Mouse (Mus musculus): Measurements from ENCODE around the gene Tbcb. TPM values are rescaled to one million over a fixed set of nuclear protein-coding genes. Genes with fewer than 3 reads are reported as not detected.
A peak's percentile ranks its signal among the peaks of the same experiment; 100 is the strongest.
"Not testable (repeated sequence)": the region's sequence is repeated elsewhere in the genome, so short reads cannot be mapped to it uniquely, and the experiment has no call there.

The Tbcb gene
- polyA plus RNA-seq, 1 experiment from 2014 or later = 214 TPM

DNA sequence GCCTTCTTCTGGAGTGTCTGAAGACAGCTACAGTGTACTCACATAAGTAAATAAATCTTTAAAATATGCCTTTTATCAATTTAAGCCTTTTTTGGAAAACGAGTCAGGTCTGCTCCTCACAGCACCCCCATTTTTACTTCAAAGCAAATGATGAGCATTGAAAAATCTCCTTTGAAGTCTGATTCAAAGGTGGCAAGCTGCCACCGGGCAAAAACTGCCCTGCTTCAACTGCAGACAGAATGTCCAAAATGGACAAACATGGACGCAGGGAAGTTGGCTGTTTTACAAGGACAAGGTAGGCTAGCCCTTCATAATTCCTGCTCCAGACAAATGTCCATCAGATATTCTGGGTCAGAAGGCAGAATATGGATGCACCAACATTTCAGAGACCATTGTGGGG lies 10.6 kb downstream of the Tbcb start:
- no peaks in the 10 kb centered on the region for H3K9me3 ChIP-seq
- peaks cover 10% of the 10 kb centered on the region for H3K4me1 ChIP-seq
- no peaks in the 10 kb centered on the region for H3K27me3 ChIP-seq
- WGBS = 75% methylated on average over 3 of the region's 3 CpGs
- no peak overlapping the region for H3K9ac ChIP-seq
- no peak overlapping the region for H3K27ac ChIP-seq
- no peak for ATAC-seq (ENCODE audit: insufficient number of reproducible peaks, insufficient read depth, low FRiP score, low TSS enrichment, low read depth)
- H3K36me3 ChIP-seq = peaks cover 36% of the 10 kb centered on the region
- no peak overlapping the region for H3K4me3 ChIP-seq
- no peak overlapping the region for H3K4me2 ChIP-seq

DNA sequence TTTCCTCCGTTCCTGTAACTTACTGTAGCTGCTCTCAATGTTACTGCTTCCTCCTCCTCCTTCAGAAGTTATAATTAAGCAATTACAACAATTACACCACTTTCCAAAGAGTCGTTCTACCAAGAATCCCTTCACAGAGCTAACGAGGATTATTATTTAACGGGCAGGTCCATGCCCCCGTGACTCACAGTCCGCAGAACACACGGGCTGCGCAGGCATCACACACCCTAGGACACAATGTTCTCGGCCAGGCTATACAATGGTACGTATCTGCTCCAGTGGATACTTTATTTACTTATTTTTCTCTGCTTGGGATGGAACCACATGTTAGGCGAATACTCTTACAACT lies 12.1 kb downstream of the Tbcb start:
- Histone ChIP-seq H3K9me3 (no peaks in the 10 kb centered on the region), H3K4me2 (peak overlapping the region; percentile 68), H3K4me1 (peaks cover 10% of the 10 kb centered on the region), H3K27ac (0 out of 2 replicates have a peak overlapping the region, but pooled peaks have one; percentile 77), H3K9ac (peak overlapping the region; percentile 63), H3K27me3 (no peaks in the 10 kb centered on the region), H3K4me3 (peak overlapping the region; percentile 47), H3K36me3 (peaks cover 22% of the 10 kb centered on the region)
- 19% methylated on average over 11 of the region's 11 CpGs for WGBS
- ATAC-seq (ENCODE audit: insufficient number of reproducible peaks, insufficient read depth, low FRiP score, low TSS enrichment, low read depth) = no peak

DNA sequence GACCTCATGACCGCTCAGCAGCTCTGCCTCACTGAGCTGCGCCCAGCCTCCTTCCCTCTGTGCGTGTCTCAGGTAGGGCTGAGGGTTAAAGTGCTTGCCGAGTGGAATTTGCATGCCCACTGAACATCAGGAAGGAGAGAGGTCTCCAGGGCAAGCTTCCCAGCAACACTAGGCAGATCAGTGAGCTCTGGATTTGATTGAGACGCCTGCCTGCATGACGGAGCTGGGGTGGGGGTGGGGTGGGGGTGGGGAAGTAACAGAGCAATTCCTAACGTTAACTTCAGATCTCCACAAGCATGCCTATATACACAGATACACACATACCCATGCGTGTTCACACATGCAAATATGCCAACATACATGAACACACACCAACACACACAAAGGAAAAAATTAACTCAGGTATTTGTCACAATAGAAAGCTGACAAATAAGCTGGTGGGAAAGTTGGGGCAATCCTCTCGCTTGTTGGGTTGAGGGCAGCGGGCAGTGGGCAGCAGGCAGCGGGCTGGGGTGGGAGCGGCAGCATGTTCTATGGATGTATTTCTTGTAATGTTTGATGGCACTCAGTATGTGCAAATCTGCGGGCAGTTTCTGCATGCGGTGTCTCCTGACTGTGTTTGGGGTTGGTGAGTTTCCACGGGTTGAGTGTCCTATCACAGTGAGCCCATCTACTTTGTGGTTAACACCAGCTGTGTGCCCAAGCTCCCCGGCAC lies 12.6 kb downstream of the Tbcb start:
- Histone ChIP-seq H3K4me2 (peak overlapping the region; percentile 68), H3K27me3 (no peaks in the 10 kb centered on the region), H3K36me3 (peaks cover 17% of the 10 kb centered on the region), H3K4me3 (peak overlapping the region; percentile 47), H3K9me3 (no peaks in the 10 kb centered on the region), H3K27ac (peak overlapping the region; percentile 77), H3K4me1 (peaks cover 10% of the 10 kb centered on the region), H3K9ac (peak overlapping the region; percentile 64)
- WGBS = 3% methylated on average over 16 of the region's 16 CpGs
- ATAC-seq (ENCODE audit: insufficient number of reproducible peaks, insufficient read depth, low FRiP score, low TSS enrichment, low read depth) = no peak; the same call in 1 of the 2 replicates

DNA sequence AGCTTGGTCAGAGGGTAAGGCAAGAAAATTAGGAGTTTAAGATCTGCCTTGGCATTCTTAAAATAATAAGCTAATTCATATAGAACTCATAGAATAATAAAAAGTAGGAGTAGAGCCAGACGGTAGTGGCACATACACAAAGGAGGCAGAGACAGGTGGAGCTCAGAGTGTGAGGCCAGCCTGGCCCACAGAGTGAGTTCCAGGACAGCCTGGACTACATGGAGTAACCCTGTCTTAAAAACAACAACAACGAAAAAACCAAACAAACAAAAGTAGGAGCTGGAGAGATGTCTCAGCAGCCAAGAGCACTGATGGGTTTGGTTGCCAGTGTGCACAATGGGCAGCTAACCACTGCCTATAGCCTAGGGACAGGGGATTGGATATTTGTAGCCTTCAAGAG lies 14.8 kb downstream of the Tbcb start:
- Histone ChIP-seq H3K9ac (no peak overlapping the region), H3K27ac (no peak overlapping the region), H3K27me3 (no peaks in the 10 kb centered on the region), H3K4me3 (no peak overlapping the region), H3K4me1 (peaks cover 10% of the 10 kb centered on the region), H3K36me3 (no peaks in the 10 kb centered on the region), H3K9me3 (no peaks in the 10 kb centered on the region), H3K4me2 (no peak overlapping the region)
- ATAC-seq (ENCODE audit: insufficient number of reproducible peaks, insufficient read depth, low FRiP score, low TSS enrichment, low read depth) = no peak
- 72% methylated on average over 2 of the region's 2 CpGs for WGBS

DNA sequence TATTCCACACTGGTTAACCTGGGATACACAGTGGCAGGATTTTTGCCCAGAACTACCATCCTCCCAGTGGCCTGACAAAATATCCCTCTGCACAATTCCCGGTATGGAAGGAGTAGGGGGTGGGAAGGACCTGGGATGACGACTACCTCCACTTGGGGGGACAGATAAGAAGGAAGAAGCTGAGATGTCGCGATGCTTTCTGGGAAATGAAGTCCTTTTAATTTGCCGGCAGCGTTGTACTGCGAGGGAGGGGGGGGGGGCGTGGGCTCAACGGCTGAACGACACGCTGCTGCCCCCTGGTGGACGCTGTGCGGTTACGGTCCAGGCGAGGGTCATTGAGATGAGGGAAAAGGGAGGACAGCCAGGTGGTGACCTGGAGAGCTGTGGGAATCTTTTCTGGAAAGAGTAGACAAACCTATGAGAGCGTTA lies 15.3 kb downstream of the Tbcb start:
- under 1% methylated on average over 16 of the region's 16 CpGs for WGBS

DNA sequence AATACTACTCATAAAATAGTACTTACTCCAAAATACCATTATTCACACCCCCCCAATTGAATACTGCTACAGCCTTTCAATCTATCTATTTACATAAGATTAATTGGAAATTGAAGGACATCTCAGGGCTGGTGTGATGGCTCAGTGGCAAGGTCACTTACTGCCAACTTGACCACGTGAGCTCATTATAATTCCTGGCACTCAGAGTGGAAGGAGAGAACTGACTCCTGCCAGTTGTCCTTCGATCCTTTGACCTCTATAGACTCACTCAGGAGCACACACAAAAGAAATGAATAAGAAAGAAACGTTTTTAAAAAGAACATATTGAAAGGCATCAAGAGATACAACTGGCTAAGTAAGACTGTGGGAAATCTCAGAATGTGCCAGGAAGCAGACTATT lies 16.2 kb downstream of the Tbcb start:
- Histone ChIP-seq H3K4me3 (no peak overlapping the region), H3K9ac (no peak overlapping the region), H3K4me1 (peaks cover 10% of the 10 kb centered on the region), H3K27ac (no peak overlapping the region), H3K9me3 (no peaks in the 10 kb centered on the region), H3K4me2 (no peak overlapping the region), H3K36me3 (no peaks in the 10 kb centered on the region), H3K27me3 (no peaks in the 10 kb centered on the region)
- 91% methylated on average over 3 of the region's 3 CpGs for WGBS
- ATAC-seq (ENCODE audit: insufficient number of reproducible peaks, insufficient read depth, low FRiP score, low TSS enrichment, low read depth) = no peak

More for the DNA sequence above, 15.3 kb downstream of the Tbcb start:
- no peaks in the 10 kb centered on the region for H3K9me3 ChIP-seq
- H3K27me3 ChIP-seq = no peaks in the 10 kb centered on the region
- no peak overlapping the region for H3K27ac ChIP-seq
- H3K9ac ChIP-seq = peak overlapping the region; percentile 51; the same call in 1 of the 2 replicates
- no peak for ATAC-seq (ENCODE audit: insufficient number of reproducible peaks, insufficient read depth, low FRiP score, low TSS enrichment, low read depth)
- peaks cover 10% of the 10 kb centered on the region for H3K4me1 ChIP-seq
- peak overlapping the region; percentile 27 for H3K4me3 ChIP-seq
- H3K36me3 ChIP-seq = no peaks in the 10 kb centered on the region
- peak overlapping the region; percentile 52 for H3K4me2 ChIP-seq

DNA sequence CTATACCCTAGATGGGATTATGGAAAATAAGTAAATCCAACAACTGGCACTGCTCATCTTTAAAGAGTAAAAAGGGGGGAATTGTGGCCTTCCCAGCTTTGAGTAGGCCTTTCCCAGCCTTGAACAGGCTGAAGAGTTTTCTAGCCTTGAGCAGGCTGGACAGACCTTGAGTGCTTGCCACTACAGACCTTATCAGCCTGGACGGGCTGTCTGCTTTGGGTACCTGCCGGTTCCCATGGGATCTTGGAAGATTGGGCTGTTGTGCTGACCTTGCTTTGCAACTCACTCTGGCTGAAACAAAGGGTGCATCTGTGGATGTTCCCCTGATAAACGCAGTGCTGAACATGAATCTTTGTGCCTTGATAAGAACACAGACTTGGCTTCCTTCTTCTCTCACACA lies 18.2 kb downstream of the Tbcb start:
- Histone ChIP-seq H3K27ac (no peak overlapping the region), H3K4me2 (no peak overlapping the region), H3K9me3 (no peaks in the 10 kb centered on the region), H3K4me1 (peaks cover under 1% of the 10 kb centered on the region), H3K4me3 (no peak overlapping the region), H3K9ac (no peak overlapping the region), H3K36me3 (no peaks in the 10 kb centered on the region), H3K27me3 (no peaks in the 10 kb centered on the region)
- no peak for ATAC-seq (ENCODE audit: insufficient number of reproducible peaks, insufficient read depth, low FRiP score, low TSS enrichment, low read depth)
- 87% methylated on average over 3 of the region's 3 CpGs for WGBS

DNA sequence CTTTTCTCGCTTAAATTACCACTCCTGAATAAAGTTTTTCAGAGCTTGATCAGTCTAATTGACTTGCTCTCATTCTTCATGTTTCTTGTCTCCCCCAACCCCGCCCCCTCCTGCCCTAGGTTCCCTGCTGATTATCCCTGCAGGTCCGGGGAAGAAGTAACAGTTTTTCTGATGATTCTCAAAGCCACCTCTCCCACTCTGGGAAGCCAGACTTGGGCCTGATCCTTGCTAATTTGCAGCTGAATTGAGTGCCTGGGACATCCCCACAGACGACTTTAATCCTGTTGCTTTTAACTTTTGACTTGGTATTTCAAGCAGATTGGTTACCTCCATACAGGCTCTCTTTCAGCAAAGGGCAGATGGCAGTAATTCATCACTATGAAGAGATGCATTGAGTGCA lies 21.0 kb downstream of the Tbcb start:
- 26% methylated on average over 4 of the region's 4 CpGs for WGBS

DNA sequence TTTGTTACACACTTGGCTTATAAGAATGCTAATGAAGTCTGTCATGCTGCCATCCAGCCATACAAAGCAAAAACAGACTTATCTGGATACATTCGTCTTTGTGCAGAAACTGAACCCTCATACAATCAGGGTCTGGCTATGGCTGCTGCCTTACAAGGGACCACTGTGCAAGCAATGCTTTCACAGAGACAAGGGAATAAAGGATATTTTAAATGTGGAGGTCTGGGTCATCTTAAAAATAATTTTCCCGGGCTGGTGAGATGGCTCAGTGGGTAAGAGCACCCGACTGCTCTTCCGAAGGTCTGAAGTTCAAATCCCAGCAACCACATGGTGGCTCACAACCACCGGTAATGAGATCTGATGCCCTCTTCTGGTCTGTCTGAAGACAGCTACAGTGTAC lies 25.7 kb downstream of the Tbcb start:
- not testable (repeated sequence) for ATAC-seq (ENCODE audit: insufficient number of reproducible peaks, insufficient read depth, low FRiP score, low TSS enrichment, low read depth); H3K4me1 ChIP-seq; H3K9me3 ChIP-seq; H3K27me3 ChIP-seq; H3K27ac ChIP-seq; H3K9ac ChIP-seq; H3K4me3 ChIP-seq; H3K4me2 ChIP-seq; H3K36me3 ChIP-seq
- WGBS = 47% methylated on average over 5 of the region's 5 CpGs

More for the DNA sequence above, 21.0 kb downstream of the Tbcb start:
- Histone ChIP-seq H3K9me3 (no peaks in the 10 kb centered on the region), H3K27ac (no peak overlapping the region), H3K4me3 (no peak overlapping the region), H3K27me3 (no peaks in the 10 kb centered on the region), H3K4me2 (no peak overlapping the region), H3K9ac (no peak overlapping the region), H3K36me3 (no peaks in the 10 kb centered on the region), H3K4me1 (no peaks in the 10 kb centered on the region)
- ATAC-seq (ENCODE audit: insufficient number of reproducible peaks, insufficient read depth, low FRiP score, low TSS enrichment, low read depth) = no peak

DNA sequence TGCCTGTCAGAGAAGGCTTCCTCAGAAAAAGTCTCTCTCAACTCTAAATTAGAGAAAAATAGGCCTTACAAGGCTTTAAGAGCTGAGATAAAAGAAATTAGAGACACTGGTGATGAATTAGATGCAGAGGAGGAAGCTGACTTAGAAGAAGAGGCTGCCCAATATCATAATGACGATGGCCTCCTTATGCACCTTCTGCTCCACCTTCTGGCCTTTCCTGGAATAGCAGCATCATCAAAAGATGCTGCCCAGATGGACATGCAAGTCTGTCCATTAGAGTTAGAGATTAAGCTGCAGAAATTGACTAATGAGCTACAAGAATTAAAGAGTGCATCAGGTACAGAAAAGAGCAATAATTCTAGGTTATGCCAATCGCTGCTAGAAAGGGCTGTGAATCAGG lies 26.7 kb downstream of the Tbcb start:
- H3K9me3 ChIP-seq = no peaks in the 10 kb centered on the region
- no peak for ATAC-seq (ENCODE audit: insufficient number of reproducible peaks, insufficient read depth, low FRiP score, low TSS enrichment, low read depth)
- H3K4me3 ChIP-seq = no peak overlapping the region
- H3K4me1 ChIP-seq = no peaks in the 10 kb centered on the region
- H3K27me3 ChIP-seq = no peaks in the 10 kb centered on the region
- no peak overlapping the region for H3K27ac ChIP-seq
- no peak overlapping the region for H3K9ac ChIP-seq
- 4% methylated on average over 2 of the region's 2 CpGs for WGBS
- no peaks in the 10 kb centered on the region for H3K36me3 ChIP-seq
- H3K4me2 ChIP-seq = no peak overlapping the region

DNA sequence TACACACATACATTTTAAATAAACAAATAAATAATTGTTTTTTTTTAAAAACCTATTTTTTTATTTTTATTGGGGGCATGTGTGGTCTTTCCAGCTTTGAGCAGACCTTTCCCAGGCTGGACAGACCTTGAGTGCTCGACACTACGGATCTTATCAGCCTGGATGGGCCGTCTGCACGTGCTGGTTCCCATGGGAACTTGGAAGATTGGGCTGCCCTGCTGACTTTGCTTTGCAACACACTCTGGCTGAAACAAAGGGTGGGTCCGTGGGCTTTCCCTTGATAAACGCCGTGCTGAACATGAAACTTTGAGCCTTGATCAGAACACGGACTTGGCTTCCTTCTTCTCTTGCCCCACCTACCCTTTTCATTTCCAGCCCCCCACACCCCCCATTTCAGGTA lies 27.7 kb downstream of the Tbcb start:
- Histone ChIP-seq H3K9ac (no peak overlapping the region), H3K9me3 (no peaks in the 10 kb centered on the region), H3K36me3 (no peaks in the 10 kb centered on the region), H3K4me1 (no peaks in the 10 kb centered on the region), H3K4me3 (no peak overlapping the region), H3K27ac (no peak overlapping the region), H3K4me2 (no peak overlapping the region), H3K27me3 (no peaks in the 10 kb centered on the region)
- ATAC-seq (ENCODE audit: insufficient number of reproducible peaks, insufficient read depth, low FRiP score, low TSS enrichment, low read depth) = no peak
- WGBS = 57% methylated on average over 8 of the region's 8 CpGs

DNA sequence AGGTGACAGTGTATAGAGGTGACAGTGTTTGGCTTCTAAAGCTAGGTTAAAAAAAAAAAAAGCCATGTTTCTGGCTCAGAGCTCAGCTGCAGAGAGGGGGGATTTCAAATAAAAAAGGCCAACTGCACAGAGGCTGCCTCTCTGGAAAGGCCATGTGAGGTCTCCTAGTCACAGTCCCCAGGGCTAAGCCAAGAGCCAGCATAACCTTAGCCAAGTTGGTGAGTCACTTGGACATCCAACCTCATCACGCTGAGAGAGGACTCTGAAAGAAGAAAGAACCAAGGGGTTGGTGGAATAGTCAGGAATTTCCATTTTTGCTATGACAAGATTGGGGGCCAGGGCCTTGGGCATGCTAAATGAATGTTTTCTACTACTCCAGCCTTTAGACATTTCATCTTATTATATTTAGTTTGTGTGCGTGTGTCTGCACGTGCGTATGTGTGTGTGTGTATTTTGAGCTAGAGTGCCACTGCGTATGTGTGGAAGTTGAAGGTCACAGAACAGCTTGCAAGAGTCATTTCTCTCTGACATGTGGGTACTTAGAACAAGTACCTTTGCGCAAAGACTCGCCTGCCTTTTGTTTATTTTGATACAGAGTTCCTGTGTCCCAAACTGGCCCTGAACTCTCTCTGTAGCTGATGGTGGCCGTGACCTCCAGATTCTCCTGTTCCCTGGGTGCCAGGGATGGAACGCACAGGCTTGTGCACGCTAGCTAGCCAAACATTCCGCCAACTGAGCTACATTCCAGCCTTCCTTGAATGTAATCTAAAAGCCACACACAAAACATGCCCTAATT lies 29.0 kb downstream of the Tbcb start:
- H3K4me1 ChIP-seq = no peaks in the 10 kb centered on the region
- H3K27ac ChIP-seq = no peak overlapping the region
- H3K36me3 ChIP-seq = no peaks in the 10 kb centered on the region
- H3K27me3 ChIP-seq = no peaks in the 10 kb centered on the region
- H3K9ac ChIP-seq = no peak overlapping the region
- H3K4me2 ChIP-seq = no peak overlapping the region
- WGBS = 78% methylated on average over 11 of the region's 11 CpGs
- H3K4me3 ChIP-seq = no peak overlapping the region
- H3K9me3 ChIP-seq = no peaks in the 10 kb centered on the region
- ATAC-seq (ENCODE audit: insufficient number of reproducible peaks, insufficient read depth, low FRiP score, low TSS enrichment, low read depth) = no peak

Data from embryonic facial prominence, embryonic 13.5 days (tissue).